Mouse (Mus musculus): ENCODE data around the gene Wrb.

DNA sequence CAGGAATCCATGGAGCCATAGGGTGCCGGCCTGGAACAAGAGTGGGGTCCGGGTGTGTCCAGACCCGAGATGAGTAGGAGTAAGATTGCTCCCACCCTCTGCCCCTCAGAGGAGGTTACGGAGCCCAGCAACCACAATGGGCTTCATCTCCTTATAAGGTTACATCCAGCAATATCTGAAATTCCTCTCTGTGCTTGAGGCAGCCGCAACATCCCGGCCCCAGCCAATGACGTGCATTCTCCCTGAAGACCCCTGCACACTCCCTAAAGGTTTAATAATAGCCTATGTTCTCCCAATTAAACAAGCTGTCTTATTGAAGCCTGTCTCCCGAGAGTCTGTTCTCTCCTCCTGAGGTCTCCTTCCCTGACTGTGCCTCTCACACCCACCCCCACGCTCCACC lies 4.1 kb downstream of the Wrb start:
- no peak for TF ChIP-seq POLR2A (IDR thresholded peaks at IDR 0.05; ENCODE audit: control insufficient read depth, low read depth, low read length)
- no peak for TF ChIP-seq CTCF (IDR thresholded peaks at IDR 0.05; ENCODE audit: control insufficient read depth, insufficient read depth, insufficient replicate concordance, low read depth, low read length)
